Mouse (Mus musculus) limb, embryonic 15.5 days (tissue): ENCODE data around the gene Nfkbib. TPM values are rescaled to one million over a fixed set of nuclear protein-coding genes. Genes with fewer than 3 reads are reported as not detected.
A peak's percentile ranks its signal among the peaks of the same experiment; 100 is the strongest.

Experiments
- ATAC-seq: fragments of 200-750 bp; cut with Nextera tagmentation; 2 replicates; pipeline ENCODE4 v1.8.0; 2017; ENCODE audit warnings: low read depth, moderate TSS enrichment; ENCODE audit not compliant: insufficient number of reproducible peaks, low FRiP score, low TSS enrichment
- H3K27ac ChIP-seq: fragments of 300-500 bp; sonication (generic); 2 replicates; pipeline ENCODE4 v1.5.1; 2015; ENCODE audit warnings: moderate library complexity, mild to moderate bottlenecking, inconsistent platforms
- H3K27me3 ChIP-seq: fragments of 300-500 bp; sonication (generic); 2 replicates; pipeline ENCODE4 v1.6.1; 2015; ENCODE audit warnings: inconsistent platforms
- H3K36me3 ChIP-seq: fragments of 300-500 bp; sonication (generic); 2 replicates; pipeline ENCODE4 v1.6.1; 2015; ENCODE audit warnings: inconsistent platforms
- H3K4me1 ChIP-seq: fragments of 300-500 bp; sonication (generic); 2 replicates; pipeline ENCODE4 v1.6.1; 2015; ENCODE audit warnings: inconsistent platforms
- H3K4me2 ChIP-seq: fragments of 300-500 bp; sonication (generic); 2 replicates; pipeline ENCODE4 v1.6.1; 2015; ENCODE audit warnings: mild to moderate bottlenecking, inconsistent platforms
- H3K4me3 ChIP-seq: fragments of 300-500 bp; sonication (generic); 2 replicates; pipeline ENCODE4 v1.5.1; 2015; ENCODE audit warnings: mild to moderate bottlenecking, inconsistent platforms
- H3K9ac ChIP-seq: fragments of 300-500 bp; sonication (generic); 2 replicates; pipeline ENCODE4 v1.6.1; 2015; ENCODE audit warnings: inconsistent platforms
- H3K9me3 ChIP-seq: fragments of 300-500 bp; sonication (generic); 2 replicates; pipeline ENCODE4 v1.6.1; 2016; ENCODE audit warnings: inconsistent platforms
- WGBS: fragments of 180-500 bp; shearing (Covaris S2); methylation state at CpG from one replicate; pipeline ENCODE4 v1.1.7; 2015; 5-methylcytosine and 5-hydroxymethylcytosine counted together
- polyA plus RNA-seq: library from polyadenylated mRNA; unstranded; fragments of >200 nt; fragmentation: Nextera tagmentation; extraction: Ambion mirVana; gene quantifications from 2 replicates; pipeline ENCODE4 v1.2.1, GENCODE M21; 2015

Gene Nfkbib
- polyA plus RNA-seq, 1 experiment from 2014 or later, result 41.5 TPM

GRCm38 (mm10) chr7:28758623-28759022 is 8.7 kb downstream of the Nfkbib start:
- Histone ChIP-seq H3K36me3 (peaks cover 49% of the 10 kb centered on the region), H3K4me3 (no peak overlapping the region), H3K27me3 (peaks cover 24% of the 10 kb centered on the region), H3K27ac (no peak overlapping the region), H3K4me2 (no peak overlapping the region), H3K9ac (no peak overlapping the region), H3K4me1 (peaks cover 12% of the 10 kb centered on the region), H3K9me3 (no peaks in the 10 kb centered on the region)
- no peak for ATAC-seq
- 81% methylated on average over 13 of the region's 13 CpGs for WGBS

- H3K27me3 ChIP-seq, result peaks cover 24% of the 10 kb centered on the region
Observed at GRCm38 (mm10) chr7:28756079-28756478, 11.2 kb downstream of the Nfkbib start, which contains the start of gene Ccer2. TSS of gene Ccer2 (plus strand) at chr7:28756174.

GRCm38 (mm10) chr7:28749935-28750334 is 17.4 kb downstream of the Nfkbib start:
- H3K9me3 ChIP-seq, result no peaks in the 10 kb centered on the region
- no peaks in the 10 kb centered on the region for H3K27me3 ChIP-seq
- H3K4me3 ChIP-seq, result no peak overlapping the region
- no peak overlapping the region for H3K9ac ChIP-seq
- no peak overlapping the region for H3K27ac ChIP-seq
- ATAC-seq, result no peak
- no peak overlapping the region for H3K4me2 ChIP-seq
- 93% methylated on average over 7 of the region's 7 CpGs for WGBS
- H3K4me1 ChIP-seq, result peaks cover 3% of the 10 kb centered on the region; the same call in 1 of the 2 replicates
- H3K36me3 ChIP-seq, result peaks cover 56% of the 10 kb centered on the region

More at GRCm38 (mm10) chr7:28756079-28756478, 11.2 kb downstream of the Nfkbib start, which contains the start of gene Ccer2:
- no peak within 1 kb of the TSS for H3K27ac ChIP-seq
- WGBS, result 2% methylated on average over 17 of the region's 17 CpGs
- no peak within 1 kb of the TSS for H3K9ac ChIP-seq
- H3K36me3 ChIP-seq, result peaks cover 45% of the 10 kb centered on the region
- peak within 1 kb of the TSS; percentile 3; the same call in 1 of the 2 replicates for H3K4me3 ChIP-seq
- no peak for ATAC-seq
- H3K4me1 ChIP-seq, result peaks cover 12% of the 10 kb centered on the region
- H3K9me3 ChIP-seq, result no peaks in the 10 kb centered on the region
- peak within 1 kb of the TSS; percentile 19 for H3K4me2 ChIP-seq

GRCm38 (mm10) chr7:28741709-28742438 is 25.4 kb downstream of the Nfkbib start, which contains the start of the genes Mrps12 and Sars2:
TSS of gene Mrps12 (minus strand) at chr7:28741820.
TSS of gene Sars2 (plus strand) at chr7:28741992.
- H3K4me1 ChIP-seq, result peaks cover 17% of the 10 kb centered on the region
- H3K27ac ChIP-seq, result peak within 1 kb of the TSS; percentile 93
- H3K4me2 ChIP-seq, result peak within 1 kb of the TSS; percentile 77
- no peaks in the 10 kb centered on the region for H3K9me3 ChIP-seq
- peaks cover 59% of the 10 kb centered on the region for H3K36me3 ChIP-seq
- peak; percentile 97 for ATAC-seq
- H3K4me3 ChIP-seq, result peak within 1 kb of the TSS; percentile 79
- no peaks in the 10 kb centered on the region for H3K27me3 ChIP-seq
- WGBS, result 0% methylated on average over 39 of the region's 39 CpGs
- H3K9ac ChIP-seq, result peak within 1 kb of the TSS; percentile 71

- ATAC-seq, result 0 out of 2 replicates have a peak, but pooled peaks have one; percentile 2
- H3K4me2 ChIP-seq, result peak overlapping the region; percentile 77
- H3K4me3 ChIP-seq, result peak overlapping the region; percentile 79
- WGBS, result under 1% methylated on average over 13 of the region's 13 CpGs
- peaks cover 17% of the 10 kb centered on the region for H3K4me1 ChIP-seq
- peak overlapping the region; percentile 69 for H3K9ac ChIP-seq
- peaks cover 59% of the 10 kb centered on the region for H3K36me3 ChIP-seq
- peak overlapping the region; percentile 78 for H3K27ac ChIP-seq
- H3K9me3 ChIP-seq, result no peaks in the 10 kb centered on the region
- no peaks in the 10 kb centered on the region for H3K27me3 ChIP-seq
Observed at GRCm38 (mm10) chr7:28741368-28741708, 26.0 kb downstream of the Nfkbib start.

GRCm38 (mm10) chr7:28740949-28741348 is 26.4 kb downstream of the Nfkbib start:
- H3K9ac ChIP-seq, result peak overlapping the region; percentile 69
- 33% methylated on average over 9 of the region's 9 CpGs for WGBS
- ATAC-seq, result no peak
- peaks cover 17% of the 10 kb centered on the region for H3K4me1 ChIP-seq
- H3K4me2 ChIP-seq, result peak overlapping the region; percentile 77
- H3K9me3 ChIP-seq, result no peaks in the 10 kb centered on the region
- H3K27ac ChIP-seq, result peak overlapping the region; percentile 78
- H3K27me3 ChIP-seq, result no peaks in the 10 kb centered on the region
- H3K36me3 ChIP-seq, result peaks cover 59% of the 10 kb centered on the region
- H3K4me3 ChIP-seq, result peak overlapping the region; percentile 79

- H3K9ac ChIP-seq, result no peak overlapping the region
- no peaks in the 10 kb centered on the region for H3K9me3 ChIP-seq
- ATAC-seq, result no peak
- H3K4me2 ChIP-seq, result no peak overlapping the region
- 94% methylated on average over 21 of the region's 21 CpGs for WGBS
- H3K4me3 ChIP-seq, result no peak overlapping the region
- no peaks in the 10 kb centered on the region for H3K27me3 ChIP-seq
- peaks cover 17% of the 10 kb centered on the region for H3K4me1 ChIP-seq
- H3K27ac ChIP-seq, result no peak overlapping the region
- H3K36me3 ChIP-seq, result peaks cover 62% of the 10 kb centered on the region
Observed at GRCm38 (mm10) chr7:28739829-28740228, 27.5 kb downstream of the Nfkbib start.

GRCm38 (mm10) chr7:28735701-28736100 is 31.6 kb downstream of the Nfkbib start:
- H3K27me3 ChIP-seq, result no peaks in the 10 kb centered on the region
- ATAC-seq, result no peak
- H3K27ac ChIP-seq, result no peak overlapping the region
- no peak overlapping the region for H3K9ac ChIP-seq
- peaks cover 16% of the 10 kb centered on the region for H3K4me1 ChIP-seq
- no peak overlapping the region for H3K4me3 ChIP-seq
- H3K9me3 ChIP-seq, result no peaks in the 10 kb centered on the region
- no peak overlapping the region for H3K4me2 ChIP-seq
- WGBS, result 81% methylated on average over 6 of the region's 6 CpGs
- peaks cover 71% of the 10 kb centered on the region for H3K36me3 ChIP-seq

- H3K9ac ChIP-seq, result no peak overlapping the region
- peak overlapping the region; percentile 43 for H3K4me3 ChIP-seq
- 23% methylated on average over 11 of the region's 11 CpGs for WGBS
- no peaks in the 10 kb centered on the region for H3K27me3 ChIP-seq
- H3K36me3 ChIP-seq, result peaks cover 61% of the 10 kb centered on the region
- peaks cover 12% of the 10 kb centered on the region for H3K4me1 ChIP-seq
- H3K27ac ChIP-seq, result no peak overlapping the region
- peak overlapping the region; percentile 83 for H3K4me2 ChIP-seq
- no peak for ATAC-seq
- no peaks in the 10 kb centered on the region for H3K9me3 ChIP-seq
Observed at GRCm38 (mm10) chr7:28733211-28733610, 34.1 kb downstream of the Nfkbib start.

GRCm38 (mm10) chr7:28732341-28733142 is 34.8 kb downstream of the Nfkbib start:
- no peaks in the 10 kb centered on the region for H3K9me3 ChIP-seq
- H3K27ac ChIP-seq, result no peak overlapping the region
- H3K36me3 ChIP-seq, result peaks cover 60% of the 10 kb centered on the region
- peak overlapping the region; percentile 43 for H3K4me3 ChIP-seq
- no peak overlapping the region; the same call in 1 of the 2 replicates for H3K9ac ChIP-seq
- 4% methylated on average over 58 of the region's 58 CpGs for WGBS
- no peaks in the 10 kb centered on the region for H3K27me3 ChIP-seq
- ATAC-seq, result peak; percentile 69
- peak overlapping the region; percentile 83 for H3K4me2 ChIP-seq
- peaks cover 12% of the 10 kb centered on the region for H3K4me1 ChIP-seq

GRCm38 (mm10) chr7:28727649-28728340 is 39.5 kb downstream of the Nfkbib start:
- peaks cover 47% of the 10 kb centered on the region for H3K36me3 ChIP-seq
- no peak overlapping the region for H3K9ac ChIP-seq
- H3K27ac ChIP-seq, result no peak overlapping the region
- WGBS, result 51% methylated on average over 10 of the region's 10 CpGs
- H3K4me2 ChIP-seq, result no peak overlapping the region
- no peaks in the 10 kb centered on the region for H3K27me3 ChIP-seq
- H3K4me1 ChIP-seq, result peaks cover 7% of the 10 kb centered on the region
- no peaks in the 10 kb centered on the region for H3K9me3 ChIP-seq
- H3K4me3 ChIP-seq, result no peak overlapping the region
- no peak for ATAC-seq
